Mouse (Mus musculus) CH12.LX (cell line): ENCODE measurements around the gene 4933424G06Rik. TPM values are rescaled to one million over a fixed set of nuclear protein-coding genes. Genes with fewer than 3 reads are reported as not detected.

ENCODE experiments used
- DNase-seq: peaks from one replicate; pipeline ENCODE4 v3.0.0-alpha.2; 2013; ENCODE audit errors: extremely low read depth
- H3K27ac ChIP-seq: 2 replicates; pipeline ENCODE4 v1.5.1; 2012; ENCODE audit warnings: low read depth, mild to moderate bottlenecking, control low read depth, moderate library complexity; ENCODE audit not compliant: insufficient read depth
- H3K27me3 ChIP-seq: replicated peaks from 2 replicates; pipeline ENCODE3; 2012; ENCODE audit warnings: inconsistent platforms
- H3K36me3 ChIP-seq, 2 experiments: replicated peaks in 1 of 2; 2 replicates each; pipeline versions ENCODE3 to v1.6.1; 2012; ENCODE audit warnings: inconsistent platforms in 1 of 2, low read length in 1 of 2, mild to moderate bottlenecking in 1 of 2, mixed read lengths in 1 of 2, moderate library complexity in 1 of 2; ENCODE audit not compliant: control insufficient read depth in 1 of 2, insufficient read depth in 1 of 2
- H3K4me1 ChIP-seq, 2 experiments: 2 replicates each; pipeline ENCODE4 v1.6.1; 2012; ENCODE audit warnings: inconsistent platforms in 1 of 2, moderate library complexity in 1 of 2; ENCODE audit not compliant: insufficient read depth in 2 of 2, control insufficient read depth in 1 of 2
- H3K4me2 ChIP-seq: 2 replicates; pipeline ENCODE4 v1.6.1; 2012; ENCODE audit warnings: low read depth, mild to moderate bottlenecking, control low read depth; ENCODE audit not compliant: poor library complexity, insufficient read depth, severe bottlenecking
- H3K4me3 ChIP-seq, 3 experiments: fragments of 150-350 bp in 1 of 3; sonication (generic) in 1 of 3; replicated peaks in 1 of 3; 2 replicates each; pipeline versions ENCODE3 to v1.5.1; 2011 to 2012; ENCODE audit warnings: low read depth in 2 of 3, low read length in 2 of 3, mild to moderate bottlenecking in 2 of 3, moderate library complexity in 2 of 3, control low read depth in 1 of 3, improper control_type of control experiment in 1 of 3, inconsistent platforms in 1 of 3, mixed read lengths in 1 of 3; ENCODE audit not compliant: poor library complexity in 1 of 3
- H3K79me2 ChIP-seq: replicated peaks from 2 replicates; pipeline ENCODE4 v1.6.1; 2012; ENCODE audit warnings: mild to moderate bottlenecking, moderate library complexity; ENCODE audit not compliant: control insufficient read depth, poor library complexity, insufficient read depth, severe bottlenecking; ENCODE audit errors: extremely low read depth
- H3K9ac ChIP-seq: 2 replicates; pipeline ENCODE4 v1.6.1; 2012; ENCODE audit warnings: low read depth, mild to moderate bottlenecking, control low read depth, moderate library complexity; ENCODE audit not compliant: insufficient read depth
- H3K9me3 ChIP-seq: replicated peaks from 2 replicates; pipeline ENCODE3; 2012; ENCODE audit warnings: low read length, inconsistent platforms, mixed read lengths
- CHD2 ChIP-seq: IDR thresholded peaks from 2 replicates; pipeline ENCODE4 v1.6.1; 2011; ENCODE audit warnings: low read length, improper control_type of control experiment
- CTCF ChIP-seq, 2 experiments: IDR thresholded peaks in 1 of 2; conservative IDR thresholded peaks in 1 of 2; 2 replicates each; pipeline ENCODE4 v1.5.1; 2011 to 2012; ENCODE audit warnings: low read depth in 2 of 2, low read length in 2 of 2, improper control_type of control experiment in 1 of 2, inconsistent platforms in 1 of 2, mild to moderate bottlenecking in 1 of 2, moderate library complexity in 1 of 2
- E2F4 ChIP-seq: IDR thresholded peaks from 2 replicates; pipeline ENCODE4 v1.6.1; 2011; ENCODE audit warnings: low read depth, low read length, improper control_type of control experiment; ENCODE audit not compliant: insufficient replicate concordance
- EP300 ChIP-seq: IDR thresholded peaks from 2 replicates; pipeline ENCODE4 v1.6.1; 2011; ENCODE audit warnings: low read length, improper control_type of control experiment
- ETS1 ChIP-seq: conservative IDR thresholded peaks from 2 replicates; pipeline ENCODE4 v1.6.1; 2012; ENCODE audit warnings: low read depth, mild to moderate bottlenecking, inconsistent platforms, low read length, improper control_type of control experiment, moderate library complexity
- HCFC1 ChIP-seq: IDR thresholded peaks from 2 replicates; pipeline ENCODE4 v1.6.1; 2012; ENCODE audit warnings: low read depth, mild to moderate bottlenecking, inconsistent platforms, low read length, improper control_type of control experiment
- JUND ChIP-seq: conservative IDR thresholded peaks from 2 replicates; pipeline ENCODE4 v1.6.1; 2011; ENCODE audit warnings: low read depth, low read length, improper control_type of control experiment
- MXI1 ChIP-seq: IDR thresholded peaks from 2 replicates; pipeline ENCODE4 v1.6.1; 2011; ENCODE audit warnings: mild to moderate bottlenecking, low read depth, low read length, improper control_type of control experiment
- NELFE ChIP-seq: IDR thresholded peaks from 2 replicates; pipeline ENCODE4 v1.6.1; 2011; ENCODE audit warnings: low read depth, low read length, improper control_type of control experiment
- NRF1 ChIP-seq: IDR thresholded peaks from 2 replicates; pipeline ENCODE4 v1.6.1; 2014; ENCODE audit warnings: low read depth, mild to moderate bottlenecking, inconsistent platforms, low read length, improper control_type of control experiment, moderate library complexity
- PAX5 ChIP-seq: IDR thresholded peaks from 2 replicates; pipeline ENCODE4 v1.6.1; 2012; ENCODE audit warnings: low read length, inconsistent platforms, mixed read lengths
- RAD21 ChIP-seq: IDR thresholded peaks from 2 replicates; pipeline ENCODE4 v1.6.1; 2011; ENCODE audit warnings: low read depth, mild to moderate bottlenecking, low read length, improper control_type of control experiment, moderate library complexity
- RCOR1 ChIP-seq: conservative IDR thresholded peaks from 2 replicates; pipeline ENCODE4 v1.6.1; 2012; ENCODE audit warnings: low read depth, mild to moderate bottlenecking, inconsistent platforms, low read length, improper control_type of control experiment
- SIN3A ChIP-seq: IDR thresholded peaks from 2 replicates; pipeline ENCODE4 v1.6.1; 2012; ENCODE audit warnings: low read length, improper control_type of control experiment, inconsistent platforms
- TBP ChIP-seq: conservative IDR thresholded peaks from 2 replicates; pipeline ENCODE4 v1.6.1; 2011; ENCODE audit warnings: low read depth, low read length, improper control_type of control experiment
- UBTF ChIP-seq: IDR thresholded peaks from 2 replicates; pipeline ENCODE4 v1.6.1; 2012; ENCODE audit warnings: low read depth, mild to moderate bottlenecking, inconsistent platforms, low read length, improper control_type of control experiment, moderate library complexity
- USF2 ChIP-seq: conservative IDR thresholded peaks from 2 replicates; pipeline ENCODE4 v1.6.1; 2011; ENCODE audit warnings: low read depth, low read length, improper control_type of control experiment
- ZKSCAN1 ChIP-seq: IDR thresholded peaks from 2 replicates; pipeline ENCODE4 v1.6.1; 2012; ENCODE audit warnings: low read depth, inconsistent platforms, low read length, improper control_type of control experiment, borderline replicate concordance
- ZNF384 ChIP-seq: IDR thresholded peaks from 2 replicates; pipeline ENCODE4 v1.6.1; 2012; ENCODE audit warnings: low read depth, low read length, improper control_type of control experiment, inconsistent platforms
- dilution Hi-C: fragments of 300-500 bp; cut with MboI; formaldehyde crosslinking; loops from 2 replicates; pipeline ENCODE4 v1.14.3; 2020; ENCODE audit warnings: low sequenced_read_pairs; ENCODE audit not compliant: extremely low pct_unique_long_range_greater_than_20kb, extremely low pct_ligation_motif_present
- in situ Hi-C: fragments of 300-500 bp; cut with MboI; formaldehyde crosslinking; loops from 3 replicates; pipeline ENCODE4 v1.14.3; 2019; ENCODE audit warnings: low sequenced_read_pairs, low pct_ligation_motif_present, low pct_unique_long_range_greater_than_20kb, mixed read lengths
- polyA plus RNA-seq: library from polyadenylated mRNA; unstranded; fragments of >175 nt; gene quantifications from 2 replicates; pipeline ENCODE4 v1.2.1, GENCODE M21; 2012; ENCODE audit warnings: low read depth; ENCODE audit not compliant: insufficient read length
- total RNA-seq, 2 experiments: library from RNA; depleted of rRNA; stranded (reverse); fragments of 300-350 nt in 1 of 2; fragments of >200 nt in 1 of 2; gene quantifications; 2 replicates each; pipeline ENCODE4 v1.2.3; 2012 to 2014

Gene 4933424G06Rik
- total and polyA plus RNA-seq, 3 experiments: not detected

DNA sequence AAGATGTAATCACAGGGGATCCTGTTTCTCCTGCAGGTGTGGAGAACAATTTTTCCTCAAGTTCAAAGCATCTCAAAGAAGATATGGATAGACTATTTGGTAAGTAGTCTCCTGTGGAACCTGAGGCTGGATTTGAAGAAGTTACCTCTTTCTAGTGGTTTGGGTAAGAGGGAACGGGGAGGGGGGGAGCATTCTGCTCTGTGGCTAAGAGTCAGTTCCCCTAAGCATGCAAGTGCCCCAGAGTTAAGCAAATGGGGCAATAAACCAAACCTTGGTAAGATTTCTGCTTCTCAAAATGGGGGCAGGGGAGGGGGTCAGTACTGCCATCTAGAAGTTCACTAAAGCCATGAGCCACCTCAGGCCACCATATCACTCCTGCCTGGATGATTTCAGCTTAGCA is 8.8 kb downstream of the 4933424G06Rik start:
- in situ Hi-C loops: no loop called here
- DNase-seq: no peak
- Histone ChIP-seq H3K4me1 (peaks cover 0 to 5% of the 10 kb centered on the region in 2 experiments; a peak in 2 of 4 replicates), H3K4me2 (no peak overlapping the region)
- no peak for TF ChIP-seq TBP
- no peak for TF ChIP-seq MXI1
- no peak for TF ChIP-seq CHD2
- no peak for TF ChIP-seq NRF1
- TF ChIP-seq, all 38 proteins: peak for 0
- Histone ChIP-seq H3K79me2 (no peaks in the 10 kb centered on the region), H3K36me3 (no peaks in the 10 kb centered on the region), H3K27ac (no peak overlapping the region), H3K9ac (no peak overlapping the region), H3K9me3 (peaks cover 5% of the 10 kb centered on the region), H3K4me3 (no peak overlapping the region), H3K27me3 (no peaks in the 10 kb centered on the region)
- dilution Hi-C loops: no loop called here

DNA sequence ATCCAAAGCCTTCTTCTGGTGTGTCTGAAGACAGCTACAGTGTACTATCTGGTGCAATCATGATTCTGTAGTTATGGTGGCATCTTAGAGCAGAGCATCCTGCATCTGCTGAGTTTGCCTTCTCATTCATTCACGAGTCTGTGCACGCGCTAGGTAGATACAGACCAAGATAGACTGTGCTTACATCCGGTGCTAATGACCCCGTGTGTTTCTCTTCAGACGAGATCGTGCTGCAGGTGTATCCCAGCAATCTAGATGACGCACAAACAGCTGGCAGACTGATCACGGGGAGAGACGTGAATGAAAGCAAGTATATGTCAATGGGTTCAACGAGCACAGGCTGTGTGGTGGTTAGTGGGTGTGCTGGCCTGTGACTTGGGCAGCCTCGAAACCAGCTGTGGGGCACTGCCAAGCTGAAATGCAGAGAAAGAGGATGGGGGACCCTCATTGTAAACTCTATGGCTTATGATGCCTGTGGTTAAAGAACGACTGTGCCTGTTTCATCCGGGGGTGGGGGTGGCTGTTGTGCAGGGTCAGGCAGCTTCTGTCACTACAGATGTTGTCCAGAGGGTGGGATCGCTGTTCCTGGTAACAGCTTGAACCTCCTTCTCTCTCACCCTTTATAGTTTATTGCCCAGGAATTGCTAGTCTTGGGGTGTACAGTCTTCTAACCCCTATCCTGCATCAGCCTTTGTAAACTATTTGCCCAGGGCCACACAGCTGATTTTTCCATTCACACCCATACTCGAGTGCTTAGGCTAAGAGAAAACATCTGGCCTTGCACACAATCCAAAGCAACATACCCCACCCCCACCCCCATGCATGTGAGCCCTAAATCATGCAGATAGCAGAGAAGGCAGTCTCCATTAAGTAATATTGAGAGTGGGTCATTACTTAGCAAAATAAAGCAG is 13.5 kb downstream of the 4933424G06Rik start:
- TF ChIP-seq ZKSCAN1: no peak
- no peak for TF ChIP-seq RCOR1
- no peak for TF ChIP-seq NRF1
- TF ChIP-seq ETS1: no peak
- no peak for TF ChIP-seq HCFC1
- TF ChIP-seq NELFE: no peak
- no peak for TF ChIP-seq EP300
- no peak for TF ChIP-seq USF2
- TF ChIP-seq RAD21: no peak
- no peak for TF ChIP-seq E2F4
- TF ChIP-seq MXI1: no peak
- TF ChIP-seq ZNF384: no peak
- TF ChIP-seq TBP: no peak
- no peak for TF ChIP-seq CTCF (conservative IDR thresholded peaks at IDR 0.05 in 1 of 2, IDR thresholded peaks at IDR 0.05 in 1 of 2; ENCODE audit: low read depth in 2 of 2, low read length in 2 of 2)
- TF ChIP-seq UBTF: no peak
- no peak for TF ChIP-seq SIN3A
- TF ChIP-seq JUND: no peak
- no peak for TF ChIP-seq PAX5
- dilution Hi-C loops: no loop called here
- peaks cover 0 to 5% of the 10 kb centered on the region in 2 experiments; a peak in 2 of 4 replicates for H3K4me1 ChIP-seq
- no peaks in the 10 kb centered on the region for H3K9me3 ChIP-seq
- no peak overlapping the region for H3K4me2 ChIP-seq
- H3K27ac ChIP-seq: no peak overlapping the region
- no peak overlapping the region for H3K4me3 ChIP-seq
- no peak overlapping the region for H3K9ac ChIP-seq
- H3K27me3 ChIP-seq: no peaks in the 10 kb centered on the region
- H3K79me2 ChIP-seq: no peaks in the 10 kb centered on the region
- in situ Hi-C loops: no loop called here
- no peaks in the 10 kb centered on the region for H3K36me3 ChIP-seq
- DNase-seq: no peak
